Mouse (Mus musculus) regulatory T cell (primary cell): Measurements from ENCODE around the gene Dner.
"Not testable (repeated sequence)": the region's sequence is repeated elsewhere in the genome, so short reads cannot be mapped to it uniquely, and the experiment has no call there.

Experiments
- in situ Hi-C: fragments of 300-600 bp; cut with MboI, MseI; formaldehyde crosslinking; loops from one replicate; pipeline ENCODE4 v1.15.1; 2025; ENCODE audit warnings: high pct_unique_total_duplicates

The Dner gene

GRCm38 (mm10) chr1:84347796-84348476, 348.1 kb downstream of the Dner start:
- in situ Hi-C loops = loop anchor here (10.0 kb wide), 1 partner anchor 167 kb away; no protein-coding TSS in a partner anchor

- in situ Hi-C loops = not testable (repeated sequence)
Observed at GRCm38 (mm10) chr1:84332797-84333196, 363.2 kb downstream of the Dner start.

- in situ Hi-C loops = not testable (repeated sequence)
Observed at GRCm38 (mm10) chr1:84331861-84332260, 364.2 kb downstream of the Dner start.

- in situ Hi-C loops = no loop called here
Observed at GRCm38 (mm10) chr1:84325309-84325708, 370.7 kb downstream of the Dner start.

- in situ Hi-C loops = no loop called here
Observed at GRCm38 (mm10) chr1:84321327-84321726, 374.7 kb downstream of the Dner start.
